Mouse (Mus musculus) kidney, postnatal 25 days (tissue): ENCODE measurements at regions not wholly inside any gene's neighbourhood (a gene's known extent, or its start where the extent isn't known, plus 50 kb on each side); places are given as distances from the start of the nearest gene placed in this dataset.

ENCODE experiments used
- DNase-seq, 2 experiments: peaks; one replicate each; pipeline ENCODE4 v3.0.0; 2021; ENCODE audit warnings: mixed read lengths in 2 of 2

DNA sequence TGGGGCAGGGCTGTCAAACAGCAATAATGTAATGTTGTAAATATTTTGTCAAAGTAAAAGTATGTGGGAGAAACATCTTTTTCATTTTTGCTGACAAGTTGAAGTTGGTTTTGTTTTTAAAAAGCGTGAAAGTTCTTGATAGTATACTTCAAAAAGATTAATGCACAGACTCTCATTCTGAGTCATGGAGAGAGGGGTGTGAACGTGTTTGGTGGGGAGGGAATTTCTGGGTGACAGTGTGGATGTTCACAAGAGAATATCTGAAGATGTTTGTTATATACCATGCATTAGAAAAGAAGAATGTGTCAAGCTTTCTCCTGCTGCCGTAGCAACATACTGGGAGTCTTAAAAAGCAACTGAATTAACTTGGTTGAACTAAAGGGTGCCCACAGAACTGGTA, 57.0 kb downstream of the Rps29 start:
- DNase-seq = no peak

DNA sequence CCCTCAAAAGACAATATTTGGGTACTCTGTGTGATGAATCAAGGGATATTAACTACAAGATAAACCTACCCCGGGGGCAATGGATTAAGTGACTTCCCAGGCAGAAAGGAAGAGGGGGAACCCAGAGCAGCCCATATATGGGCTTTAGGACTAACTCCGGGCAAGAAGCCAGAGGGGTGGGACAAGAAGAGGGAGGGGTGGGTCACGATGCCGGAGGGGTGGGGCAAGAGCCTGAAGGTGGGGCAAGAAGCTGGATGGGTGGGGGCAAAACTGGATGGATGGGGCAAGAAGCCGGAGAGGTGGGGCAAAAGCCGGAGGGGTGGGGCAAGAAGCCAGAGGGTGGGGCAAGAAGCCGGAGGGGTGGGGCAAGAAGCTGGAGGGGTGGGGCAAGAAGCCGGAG, 64.1 kb downstream of the Rps29 start:
- DNase-seq = no peak

DNA sequence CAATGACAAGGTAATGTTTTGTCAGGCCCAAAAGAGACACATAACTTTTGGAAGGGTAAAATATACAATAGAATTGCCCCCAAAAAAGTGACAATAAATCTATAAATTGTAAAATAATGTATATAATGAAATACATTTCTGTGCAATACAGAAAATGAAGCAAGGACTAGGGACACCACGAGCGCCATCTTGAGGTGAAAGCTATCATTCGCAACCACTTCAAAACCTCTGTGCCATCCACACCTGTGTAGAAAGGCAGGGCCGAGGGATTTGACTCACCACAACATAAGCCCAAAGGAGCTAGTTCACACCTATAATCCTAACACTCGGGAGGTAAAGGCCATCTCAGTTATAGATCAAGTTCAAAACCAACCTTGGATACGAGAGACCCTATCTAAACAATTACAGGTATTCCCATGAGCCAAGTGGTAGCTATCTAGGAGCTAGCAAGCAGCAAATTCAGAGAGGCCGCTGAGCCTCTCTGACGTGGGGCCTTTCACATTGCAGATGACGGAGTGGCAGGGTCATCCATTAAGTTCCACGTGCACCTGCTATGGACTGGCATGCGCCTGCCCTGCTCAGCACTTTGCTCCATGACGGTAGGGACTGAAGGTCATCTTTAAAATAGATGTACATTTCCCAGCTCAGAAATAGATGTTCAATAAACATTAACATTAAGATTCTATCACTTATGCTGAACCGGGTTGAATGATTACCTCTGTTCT, 65.8 kb downstream of the Rps29 start:
- DNase-seq = no peak

DNA sequence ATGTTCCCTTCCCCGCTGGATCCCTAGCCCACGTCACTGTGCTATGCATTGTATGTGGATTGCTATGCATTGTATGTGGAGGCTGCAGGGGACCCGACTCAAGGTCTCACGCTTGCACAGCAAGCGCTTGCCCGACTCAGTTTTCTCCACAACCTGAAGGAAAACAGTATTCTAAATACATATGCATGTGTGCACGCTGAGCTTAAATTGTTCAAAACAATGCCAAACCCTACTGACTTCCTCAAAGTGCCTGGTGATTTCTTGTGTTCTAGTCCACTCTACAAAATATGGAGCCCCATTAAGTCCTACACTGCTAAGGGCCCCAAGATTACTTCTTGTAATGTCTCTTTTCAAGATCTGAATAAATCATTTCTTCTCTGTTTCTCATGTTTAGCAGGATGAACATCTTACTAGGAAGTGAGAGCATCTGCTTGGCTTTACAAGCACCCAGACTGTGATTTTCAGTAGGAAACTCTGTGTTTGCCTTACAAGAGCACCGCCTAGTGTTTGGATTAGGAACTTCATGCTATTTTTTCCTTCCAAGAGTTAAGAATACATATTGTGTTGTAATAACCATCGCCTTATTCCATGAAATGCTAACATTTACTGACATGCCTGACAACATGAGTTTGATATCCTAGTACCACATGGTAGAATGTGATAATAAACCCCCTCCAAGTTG, 70.9 kb downstream of the Rps29 start:
- peak in 1 of 2 experiments; percentile 41 for DNase-seq

DNA sequence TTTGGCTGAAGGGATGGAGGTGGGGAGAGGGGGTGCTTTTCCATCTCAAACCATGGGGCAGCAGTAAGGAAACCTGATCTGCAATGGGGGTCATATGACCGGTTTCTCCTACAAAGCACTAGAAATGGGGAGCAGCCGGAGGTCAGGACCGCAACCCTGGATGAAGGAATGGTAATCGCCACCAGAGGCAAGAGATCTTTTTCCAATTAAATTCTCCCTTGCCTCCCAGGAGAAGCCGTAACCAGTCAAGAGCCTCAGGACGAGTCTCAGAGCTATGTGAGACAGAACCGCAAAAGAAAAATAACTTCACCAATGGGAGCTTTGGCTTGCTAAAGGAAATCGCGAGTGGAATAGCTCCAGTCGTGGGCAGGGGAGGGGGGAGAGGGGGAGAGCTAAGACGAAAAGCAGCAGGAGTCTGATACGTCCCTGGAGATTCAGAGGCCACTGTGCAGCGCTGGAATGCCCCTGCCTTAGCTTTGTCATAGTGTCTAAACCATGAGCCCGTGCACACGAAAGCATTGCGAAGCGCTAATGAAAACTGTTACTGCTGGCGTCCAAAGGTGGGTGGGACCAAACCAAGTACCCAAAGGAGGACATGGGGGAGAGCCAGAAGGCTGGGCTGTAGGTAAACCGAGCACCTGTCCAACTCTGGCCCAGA, 73.3 kb downstream of the Rps29 start:
- no peak for DNase-seq

DNA sequence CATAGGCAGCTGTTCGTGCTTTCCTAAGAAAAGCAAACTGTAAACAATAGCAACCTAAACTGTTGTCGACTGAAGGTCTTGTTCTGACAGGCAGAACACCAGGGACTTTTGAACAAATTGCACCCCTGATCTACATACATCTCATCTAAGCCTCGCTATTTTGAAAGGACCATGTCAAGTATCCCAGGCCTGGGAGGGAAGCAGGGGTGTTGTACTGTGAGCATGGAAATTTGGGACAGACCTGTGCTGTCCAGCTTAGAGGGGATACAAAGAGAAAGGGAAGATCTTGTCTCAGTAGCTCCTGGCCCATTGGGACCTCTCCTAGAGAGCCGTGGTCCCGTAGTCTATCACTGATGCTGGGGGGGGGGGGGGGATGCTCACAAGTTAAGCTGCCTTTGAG, 74.3 kb downstream of the Rps29 start:
- no peak for DNase-seq

DNA sequence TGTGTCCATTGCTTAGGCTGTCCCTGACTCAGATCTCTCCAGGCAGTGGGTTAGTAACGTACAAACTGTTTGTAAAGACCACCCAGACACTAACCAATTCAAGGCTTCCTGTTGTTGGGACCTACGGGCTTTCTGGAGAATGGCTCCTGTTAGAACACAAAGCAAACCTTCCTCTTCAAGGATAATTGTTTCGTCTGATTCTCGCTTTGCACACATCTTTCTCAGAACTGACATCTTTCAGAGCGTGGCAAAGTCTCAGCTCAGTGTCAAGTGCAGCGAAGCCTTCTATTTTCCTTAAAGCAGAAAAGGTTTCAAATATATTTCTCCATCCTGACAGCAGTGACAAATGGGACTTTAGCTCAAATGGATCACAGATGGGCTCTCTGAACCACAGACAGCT, 76.9 kb downstream of the Rps29 start:
- DNase-seq = no peak

DNA sequence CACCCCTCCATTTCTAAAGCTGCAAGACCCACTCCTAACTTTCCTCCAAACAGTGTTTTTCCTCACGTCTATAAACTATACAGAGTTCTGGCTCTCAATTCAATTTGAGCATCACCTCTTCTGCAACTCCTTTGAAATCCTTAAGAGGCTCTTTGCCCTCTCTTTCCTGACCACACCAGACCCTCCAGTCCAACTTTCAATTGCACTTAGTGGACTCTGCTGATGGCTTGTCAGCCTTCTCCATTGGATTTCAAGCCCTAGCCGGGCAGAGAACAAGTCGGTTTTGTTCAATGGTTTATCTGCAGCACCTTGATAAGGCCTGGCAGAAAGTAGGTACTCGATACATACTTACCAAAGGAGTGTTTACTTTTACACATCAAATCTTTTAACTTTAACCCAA, 119.4 kb downstream of the Rps29 start:
- no peak for DNase-seq

DNA sequence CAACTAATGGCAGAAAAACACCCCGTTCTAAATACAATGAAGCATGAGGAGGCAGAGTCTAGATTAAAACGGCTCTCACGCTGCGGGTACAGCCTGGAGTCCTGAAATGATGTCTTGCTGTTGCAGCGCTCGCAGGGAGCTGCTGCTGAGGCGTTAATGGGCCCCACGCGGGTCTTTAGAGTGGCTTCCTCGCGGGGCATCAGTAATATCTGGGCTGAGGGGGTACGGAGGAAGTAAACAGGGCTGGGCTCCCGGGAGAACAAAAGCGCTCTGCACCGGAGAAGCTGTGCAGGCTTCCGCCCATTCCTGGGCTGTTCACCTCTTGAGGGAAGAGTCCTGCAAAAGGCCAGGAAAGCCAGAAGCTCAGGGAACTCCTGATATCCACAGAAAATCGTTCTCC, 135.4 kb downstream of the Rps29 start:
- peak in 1 of 2 experiments; percentile 33 for DNase-seq

DNA sequence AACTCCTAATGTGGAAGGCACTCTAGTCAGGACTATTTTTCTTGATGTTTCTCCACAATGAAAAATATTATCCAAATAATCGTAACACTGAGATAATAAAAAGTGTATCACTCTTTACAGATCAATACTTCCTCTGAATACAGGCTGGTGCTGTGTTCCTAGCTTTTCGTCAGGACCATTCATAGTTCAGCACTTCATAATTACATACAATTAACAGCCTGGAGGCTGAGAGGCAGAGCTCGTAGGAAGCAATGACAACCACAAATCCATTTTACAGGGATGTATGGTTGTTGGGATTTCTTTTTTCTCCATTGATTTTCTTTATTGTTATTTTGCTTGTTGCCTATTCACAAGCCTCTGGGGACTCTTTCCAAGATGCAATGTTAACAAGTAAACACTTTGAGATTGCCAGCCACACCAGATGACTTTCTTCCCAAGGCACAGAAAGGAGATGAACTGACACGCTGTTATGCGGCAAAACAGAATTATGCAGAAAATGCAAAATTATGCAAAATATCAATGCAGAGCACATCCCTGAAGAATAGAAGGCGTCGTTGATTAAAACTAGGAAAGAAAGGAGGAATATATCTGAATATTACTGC, 142.2 kb downstream of the Rps29 start:
- DNase-seq = no peak

DNA sequence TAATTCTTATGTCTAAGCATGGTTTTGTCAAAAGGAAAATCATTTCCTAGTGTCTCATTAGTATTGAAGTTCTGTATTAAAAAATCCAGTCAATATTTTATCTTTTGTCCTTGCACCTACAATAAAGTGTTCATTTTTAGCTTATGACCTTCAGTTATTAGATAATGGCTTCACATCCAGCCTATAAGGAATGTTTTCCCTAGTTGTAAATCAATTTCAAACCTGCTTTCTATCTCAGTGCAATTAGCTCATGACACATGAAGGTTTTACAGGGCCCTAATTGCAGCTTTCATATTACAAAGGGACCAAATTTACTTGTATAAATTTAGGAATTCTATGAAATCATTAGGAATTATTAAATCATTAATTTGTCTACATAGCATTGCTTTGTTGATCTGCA, 153.8 kb downstream of the Rps29 start:
- DNase-seq = no peak

DNA sequence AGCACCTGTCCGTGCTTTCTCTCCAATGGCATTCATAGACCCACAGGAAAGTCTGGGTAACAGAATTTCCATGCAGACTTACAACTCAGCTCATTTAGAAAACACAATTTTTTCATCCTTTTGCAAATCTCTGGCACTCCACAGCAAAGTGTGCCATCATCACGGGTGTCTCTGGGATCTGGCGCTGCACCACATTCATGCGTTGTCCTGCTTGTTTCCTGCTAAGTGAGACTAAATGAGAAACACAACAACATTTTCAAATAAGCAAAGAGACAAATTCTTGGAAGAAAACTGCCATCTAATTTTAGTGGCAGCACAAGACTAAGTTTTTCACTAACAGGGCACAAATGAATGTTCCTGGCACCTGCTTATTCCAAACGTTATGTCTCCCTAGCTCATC, 156.9 kb downstream of the Rps29 start:
- DNase-seq = no peak

DNA sequence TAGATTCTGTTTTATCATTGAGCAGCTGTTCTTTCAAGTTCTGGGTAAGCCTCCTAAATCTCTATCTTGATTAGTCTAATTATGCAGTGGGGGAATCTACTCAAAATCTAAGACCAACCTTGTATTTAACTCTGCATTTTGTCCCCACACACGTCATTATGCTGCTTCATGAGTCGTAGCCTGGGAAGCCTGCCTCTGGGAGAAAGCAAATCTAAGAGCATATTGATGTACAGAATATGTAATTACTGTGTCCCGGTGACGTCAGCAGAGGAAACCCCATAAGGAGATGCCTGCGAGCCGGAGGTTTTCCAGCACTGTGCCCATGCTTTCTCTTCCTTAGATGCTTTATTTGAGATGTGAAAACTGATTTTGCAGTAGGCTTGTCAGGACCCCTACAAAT, 161.7 kb downstream of the Rps29 start:
- DNase-seq = no peak

DNA sequence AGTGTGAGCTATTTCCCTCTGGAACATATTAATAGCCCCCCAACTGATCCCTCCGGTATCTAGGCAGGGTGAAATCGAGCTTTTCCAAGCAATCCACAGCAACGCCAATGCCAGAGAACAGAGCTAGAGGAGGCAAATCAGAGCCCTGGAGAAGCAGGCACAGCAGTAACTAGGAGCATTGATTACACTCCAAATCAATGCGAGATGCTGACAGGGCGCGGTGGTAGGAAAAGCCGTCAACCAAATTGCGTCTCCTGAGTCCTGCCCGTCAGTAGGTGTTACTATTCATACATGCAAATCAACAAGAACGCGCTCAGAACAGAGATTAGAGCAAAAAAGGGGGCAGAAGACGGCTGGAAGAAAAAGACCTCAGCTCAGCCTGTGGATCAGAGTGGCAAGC, 162.2 kb downstream of the Rps29 start:
- no peak for DNase-seq

DNA sequence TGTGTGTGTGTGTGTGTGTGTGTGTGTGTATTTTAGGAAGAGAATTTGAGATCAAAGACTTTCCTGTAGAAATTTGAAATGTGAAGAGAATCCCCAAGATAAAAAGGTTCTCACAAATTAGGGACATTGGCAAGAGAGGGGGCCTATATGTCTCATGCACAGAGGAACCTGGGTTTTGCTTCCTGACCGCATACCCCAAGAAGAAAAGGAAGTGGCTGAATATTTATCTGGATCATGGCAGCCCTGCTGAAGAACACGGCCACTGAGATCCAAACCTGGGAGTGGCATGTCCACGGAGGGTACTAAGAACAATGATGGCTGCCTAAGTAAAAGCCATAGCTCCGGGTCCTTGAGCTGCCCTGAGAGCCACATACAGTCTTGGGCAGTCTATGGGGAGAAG, 178.3 kb downstream of the Rps29 start:
- no peak for DNase-seq

DNA sequence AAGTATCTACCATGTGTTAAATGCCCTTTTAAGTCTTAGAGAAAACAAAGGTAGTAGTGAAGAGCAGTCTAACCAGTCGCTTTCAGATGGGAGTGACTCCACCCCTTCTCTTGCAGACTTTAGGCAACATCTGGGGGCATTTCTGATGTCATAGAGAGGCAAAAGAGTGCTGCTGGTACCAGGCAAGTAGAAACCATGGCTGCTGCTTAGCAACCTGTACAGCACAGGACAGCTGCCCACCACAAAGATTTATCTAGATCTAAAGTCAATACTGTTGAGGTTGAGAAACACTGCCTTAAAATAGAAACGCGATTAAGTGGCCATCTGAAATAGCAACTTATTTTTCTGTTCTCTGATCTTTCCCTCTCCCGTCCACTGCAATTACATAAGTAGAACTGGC, 178.8 kb downstream of the Rps29 start:
- DNase-seq = no peak

DNA sequence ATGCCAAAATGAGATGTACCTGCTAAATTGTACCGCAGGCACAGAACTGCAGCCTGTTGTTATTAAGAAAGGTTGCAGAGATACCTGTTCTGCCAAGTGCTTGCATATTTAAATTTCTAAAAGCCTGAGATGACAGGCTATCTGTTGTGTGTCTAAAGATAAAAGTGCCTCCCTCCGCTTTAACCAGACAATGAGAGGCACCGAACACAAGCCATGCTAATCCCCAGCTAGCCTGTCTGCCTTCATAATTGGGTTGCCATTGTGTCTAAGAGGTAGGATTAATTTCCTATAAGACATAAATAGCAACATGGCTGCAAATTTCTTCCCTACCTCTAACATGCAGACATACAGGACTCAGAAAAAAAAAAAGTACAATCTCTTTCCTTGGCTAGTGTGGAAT, 179.8 kb downstream of the Rps29 start:
- no peak for DNase-seq

DNA sequence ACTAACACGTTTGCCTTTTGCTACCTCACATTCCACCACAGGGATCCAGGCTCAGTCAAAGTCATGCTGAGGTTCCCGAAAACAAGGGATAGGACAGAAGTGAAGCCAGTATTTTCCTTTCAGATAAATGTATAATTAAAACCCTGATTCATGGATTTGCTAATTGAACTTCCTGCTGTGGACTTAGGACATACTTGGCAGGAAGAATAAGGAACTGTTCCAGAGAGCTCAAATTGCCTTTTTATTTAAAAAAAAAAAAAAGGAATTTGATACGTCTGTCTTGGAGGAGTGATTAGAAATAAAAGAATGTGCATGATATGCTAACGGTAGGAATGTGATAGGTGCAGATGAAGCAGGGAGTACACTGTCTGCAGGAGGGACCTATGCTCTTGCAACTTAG, 181.7 kb downstream of the Rps29 start:
- DNase-seq = no peak

DNA sequence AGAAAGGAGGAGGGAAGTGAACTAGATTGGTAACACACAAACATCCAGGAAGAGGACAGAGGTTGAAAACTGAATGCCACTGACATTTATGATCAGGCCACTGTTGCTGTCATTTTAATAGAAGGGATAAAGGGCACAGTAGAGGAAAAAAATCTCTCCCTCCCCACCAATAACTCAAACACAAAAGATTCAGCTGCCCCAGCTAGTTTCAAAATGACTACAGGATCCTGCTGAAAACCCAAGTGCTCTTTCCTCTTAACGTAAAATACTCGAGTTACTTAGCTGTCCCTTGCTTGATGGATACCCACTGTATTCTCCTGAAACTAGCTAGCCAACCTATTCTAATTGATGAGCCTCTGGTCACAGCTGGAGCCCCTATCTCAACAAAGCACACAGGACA, 211.7 kb downstream of the Rps29 start:
- DNase-seq = no peak

DNA sequence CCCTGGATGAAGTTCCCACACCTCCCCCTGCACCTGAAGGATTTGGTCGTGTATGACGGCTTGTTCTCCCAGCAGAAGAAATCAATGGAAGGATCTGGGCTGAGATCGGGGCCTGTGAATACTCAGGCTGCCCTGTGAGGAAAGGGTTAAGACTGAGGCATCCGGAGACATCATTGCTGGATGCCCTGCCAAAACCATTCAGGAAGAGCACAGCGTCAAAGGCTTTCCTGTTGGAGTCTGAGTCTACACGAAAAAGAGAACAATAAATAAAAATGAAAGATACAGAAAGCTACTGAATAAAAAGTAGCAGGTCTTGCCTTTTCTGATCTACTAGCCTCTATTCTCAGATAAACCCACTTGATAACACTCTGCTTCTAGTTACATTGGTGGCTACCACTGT, 248.4 kb downstream of the Rps29 start:
- peak; percentile 21 to 40 for DNase-seq

DNA sequence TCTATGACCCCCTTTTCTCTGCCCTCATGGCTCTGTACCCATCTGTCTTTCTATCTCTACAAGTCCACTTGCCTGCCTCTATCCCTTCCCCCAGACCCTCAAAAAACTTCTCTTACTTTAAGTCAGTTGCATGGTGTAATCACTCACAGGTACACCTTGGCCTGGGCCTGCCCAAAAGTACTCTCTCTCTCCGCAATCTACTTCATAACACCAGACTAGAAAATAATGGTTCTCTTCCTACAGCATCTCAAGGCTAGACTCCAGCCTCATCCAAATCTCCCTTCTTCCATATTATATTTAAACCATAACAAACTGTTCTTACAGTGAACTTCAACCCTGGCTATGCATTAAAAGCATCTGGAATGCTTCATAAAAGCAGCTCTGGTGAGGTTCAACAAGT, 254.2 kb downstream of the Rps29 start:
- DNase-seq = no peak

DNA sequence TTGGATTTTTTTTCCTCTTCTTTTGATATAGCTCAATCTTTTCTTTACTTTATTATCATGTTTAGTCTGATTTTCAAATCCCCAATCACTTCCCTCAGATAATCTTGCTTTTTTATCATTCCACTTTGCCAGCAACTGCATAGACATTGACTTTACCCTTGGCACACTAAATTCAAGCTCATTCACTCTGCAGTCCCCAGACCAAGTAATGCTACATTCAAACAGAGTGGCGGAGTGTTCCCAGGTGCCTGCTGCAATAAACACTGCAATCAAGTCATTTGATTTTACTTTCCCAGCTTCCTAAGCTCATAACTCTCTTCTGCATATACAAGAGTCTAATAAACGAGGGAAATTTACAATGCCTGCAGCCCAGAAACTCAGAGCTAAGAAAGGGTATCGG, 269.8 kb downstream of the Rps29 start:
- DNase-seq = no peak

DNA sequence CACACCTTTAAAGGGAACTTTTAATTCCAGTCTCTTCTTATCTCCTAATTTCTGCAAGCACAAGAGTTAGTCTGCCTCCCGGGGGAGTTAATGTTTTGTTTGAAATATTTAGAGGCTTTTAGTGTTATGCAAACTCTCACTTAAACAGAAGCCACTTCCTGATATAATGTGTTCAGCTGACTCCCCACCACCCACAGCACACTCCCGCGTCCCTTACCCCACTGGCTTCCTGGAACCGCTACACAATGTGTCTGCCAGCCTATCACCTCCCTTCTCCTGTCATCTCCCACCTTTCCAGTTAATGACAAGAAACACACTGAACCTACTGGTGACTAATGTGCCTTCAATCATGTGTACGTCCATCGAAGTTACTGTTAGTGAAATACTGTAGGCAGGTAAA, 276.5 kb downstream of the Rps29 start:
- DNase-seq = no peak

DNA sequence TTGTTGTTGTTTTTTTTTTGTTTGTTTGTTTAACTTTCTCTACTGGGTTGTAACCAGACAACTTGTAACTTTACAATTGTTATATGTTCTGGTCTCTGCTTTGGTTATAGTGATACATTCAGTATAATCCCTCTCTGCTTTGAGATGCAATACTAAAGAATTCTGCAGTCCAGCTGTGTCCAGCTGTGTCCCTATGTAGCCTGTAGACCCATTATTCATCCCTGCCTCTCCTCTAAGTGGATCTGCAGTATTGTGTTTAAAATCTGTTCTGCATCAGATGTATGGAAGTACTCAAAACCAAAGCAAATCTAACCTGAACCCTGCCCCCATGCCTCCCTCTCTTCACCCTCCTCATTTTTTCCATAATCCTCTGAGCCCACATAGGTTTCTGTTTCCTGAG, 279.6 kb downstream of the Rps29 start:
- DNase-seq = no peak
